Mouse (Mus musculus) heart, adult 2 months (tissue): Measurements from ENCODE around the gene Pdcd6ip.

Source experiments
- CTCF ChIP-seq: fragments of 200-600 bp; IDR thresholded peaks from 2 replicates; pipeline ENCODE4 v1.8.1; 2022; ENCODE audit warnings: antibody characterized with exemption, mild to moderate bottlenecking, moderate library complexity
- EP300 ChIP-seq: fragments of 200-500 bp; IDR thresholded peaks from 2 replicates; pipeline ENCODE4 v1.6.1; 2011; ENCODE audit warnings: low read depth, low read length, control low read depth; ENCODE audit not compliant: insufficient read depth
- POLR2A ChIP-seq: fragments of 200-500 bp; IDR thresholded peaks from 2 replicates; pipeline ENCODE4 v1.6.1; 2011; ENCODE audit warnings: mild to moderate bottlenecking, low read depth, low read length, control low read depth; ENCODE audit not compliant: insufficient read depth

DNA sequence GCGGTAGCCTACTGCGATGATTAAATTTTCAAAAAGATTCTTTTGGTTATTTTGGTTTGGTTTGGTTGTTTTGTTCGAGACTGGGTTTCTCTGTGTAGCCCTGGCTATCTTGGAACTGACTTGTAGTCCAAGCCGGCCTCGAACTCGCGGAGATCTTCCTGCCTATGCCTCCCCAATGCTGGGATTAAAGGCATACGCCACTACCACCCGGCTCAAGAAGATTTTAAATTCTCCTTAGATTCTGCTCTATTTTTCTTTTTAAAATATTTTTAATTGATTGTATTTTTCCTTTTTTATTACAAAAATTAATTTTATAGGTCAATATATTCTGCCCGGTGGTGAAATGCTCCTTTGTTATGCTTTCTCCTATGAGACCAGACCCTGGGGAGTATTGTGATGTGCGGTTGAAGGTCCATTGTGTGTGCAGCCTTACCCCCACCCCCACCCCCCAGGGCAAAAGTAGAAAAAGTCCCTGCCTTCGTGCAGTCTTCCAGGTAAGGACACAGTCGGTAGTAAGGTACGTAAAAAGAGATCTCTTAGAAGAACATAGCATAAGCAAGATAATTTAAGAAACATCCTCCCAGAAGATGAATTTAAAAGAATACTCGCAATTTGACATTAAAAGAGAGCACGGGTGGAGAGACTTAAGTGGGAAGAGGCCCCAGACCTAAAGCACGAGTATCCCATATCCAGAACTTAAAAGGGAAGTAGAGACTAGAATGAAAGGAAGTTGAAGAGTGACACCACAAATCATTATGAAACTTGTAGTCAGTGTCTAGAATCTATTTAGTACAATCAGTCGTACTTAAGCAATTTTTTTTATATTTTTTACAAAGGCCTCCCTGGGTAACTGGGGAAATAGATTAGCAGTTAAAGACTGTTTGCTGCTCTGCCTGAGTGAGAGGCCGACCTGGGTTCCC is 562 bp upstream of the Pdcd6ip start:
- TF ChIP-seq CTCF = no peak
- no peak for TF ChIP-seq POLR2A
- no peak for TF ChIP-seq EP300
